Mouse (Mus musculus) liver, embryonic 14.5 days (tissue): ENCODE data around the gene Map4k5. TPM values are rescaled to one million over a fixed set of nuclear protein-coding genes. Genes with fewer than 3 reads are reported as not detected.

Experiments used
- ATAC-seq: fragments of 200-750 bp; cut with Nextera tagmentation; 2 replicates; pipeline ENCODE4 v1.8.0; 2017; ENCODE audit warnings: moderate number of reproducible peaks, mild to moderate bottlenecking, moderate library complexity; ENCODE audit not compliant: insufficient read depth
- DNase-seq, 3 experiments: peaks; one replicate each; pipeline ENCODE4 v3.0.0-alpha.2; 2012 to 2013; ENCODE audit warnings: low read depth in 3 of 3, low spot score in 3 of 3
- H3K27ac ChIP-seq: fragments of 300-500 bp; sonication (generic); 2 replicates; pipeline ENCODE4 v1.5.1; 2014; ENCODE audit warnings: moderate library complexity, mild to moderate bottlenecking, control low read depth, inconsistent platforms
- H3K27me3 ChIP-seq: fragments of 300-500 bp; sonication (generic); 2 replicates; pipeline ENCODE4 v1.6.1; 2014; ENCODE audit warnings: mild to moderate bottlenecking, low read length, moderate library complexity; ENCODE audit not compliant: control insufficient read depth, insufficient read depth
- H3K36me3 ChIP-seq: fragments of 300-500 bp; sonication (generic); replicated peaks from 2 replicates; pipeline ENCODE4 v1.6.1; 2014; ENCODE audit warnings: low read depth; ENCODE audit not compliant: control insufficient read depth, insufficient read depth
- H3K4me1 ChIP-seq, 2 experiments: fragments of 200-500 bp in 1 of 2; fragments of 300-500 bp in 1 of 2; sonication (generic) in 1 of 2; replicated peaks; 2 replicates each; pipeline ENCODE4 v1.6.1; 2012 to 2014; ENCODE audit warnings: antibody characterized with exemption in 1 of 2, inconsistent platforms in 1 of 2, low read length in 1 of 2; ENCODE audit not compliant: control insufficient read depth in 2 of 2, insufficient read depth in 2 of 2
- H3K4me2 ChIP-seq: fragments of 300-500 bp; sonication (generic); 2 replicates; pipeline ENCODE4 v1.6.1; 2014; ENCODE audit warnings: low read depth, mild to moderate bottlenecking, control low read depth, moderate library complexity
- H3K4me3 ChIP-seq, 2 experiments: fragments of 200-500 bp in 1 of 2; fragments of 300-500 bp in 1 of 2; sonication (generic) in 1 of 2; 2 replicates each; pipeline ENCODE4 v1.5.1; 2012 to 2014; ENCODE audit warnings: low read depth in 2 of 2, low read length in 2 of 2, mild to moderate bottlenecking in 2 of 2, control low read depth in 1 of 2, inconsistent platforms in 1 of 2, moderate library complexity in 1 of 2; ENCODE audit not compliant: insufficient read depth in 1 of 2
- H3K9ac ChIP-seq: fragments of 300-500 bp; sonication (generic); replicated peaks from 2 replicates; pipeline ENCODE4 v1.6.1; 2014; ENCODE audit warnings: mild to moderate bottlenecking, control low read depth, moderate library complexity
- H3K9me3 ChIP-seq: fragments of 300-500 bp; sonication (generic); 2 replicates; pipeline ENCODE4 v1.6.1; 2016; ENCODE audit warnings: low read length, mixed read lengths; ENCODE audit not compliant: control insufficient read depth
- CTCF ChIP-seq: IDR thresholded peaks from 2 replicates; pipeline ENCODE4 v1.5.1; 2016; ENCODE audit warnings: antibody characterized with exemption, low read depth, control low read depth
- EP300 ChIP-seq: IDR thresholded peaks from 2 replicates; pipeline ENCODE4 v1.6.1; 2016; ENCODE audit warnings: antibody characterized with exemption, low read depth
- WGBS: fragments of 180-500 bp; shearing (Covaris S2); extraction: QIAGEN DNeasy Blood & Tissue Kit; methylation state at CpG from one replicate; pipeline ENCODE4 v1.1.7; 2014; ENCODE audit not compliant: insufficient replicate concordance; 5-methylcytosine and 5-hydroxymethylcytosine counted together
- polyA plus RNA-seq, 2 experiments: library from polyadenylated mRNA; depleted of rRNA in 1 of 2; stranded (reverse) in 1 of 2; unstranded in 1 of 2; fragments of >200 nt; fragmentation: Nextera tagmentation in 1 of 2; extraction: Ambion mirVana in 1 of 2; gene quantifications; 2 replicates each; pipeline versions ENCODE4 v1.2.1 to v1.2.3; 2012 to 2014

Gene Map4k5
- polyA plus RNA-seq, 2 experiments, result 13.6 to 26.9 TPM

DNA sequence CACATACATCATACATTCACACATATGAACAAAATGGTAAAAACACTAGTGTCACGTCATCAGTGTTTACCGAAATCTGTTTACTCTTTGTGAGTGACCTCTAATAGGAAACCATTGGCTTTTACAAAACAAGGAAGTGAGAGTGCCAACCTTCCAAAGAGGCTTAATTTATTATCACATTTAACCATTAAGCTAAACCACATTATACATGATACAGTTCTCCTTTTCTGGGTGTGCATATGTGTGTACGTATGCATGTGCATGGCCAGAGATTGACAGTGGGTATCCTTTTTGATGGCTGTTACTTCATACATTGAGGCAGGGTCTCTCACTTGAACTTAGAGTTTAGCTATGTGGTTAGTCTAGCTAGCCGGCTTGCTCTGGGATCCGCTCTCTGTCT lies 21.4 kb downstream of the Map4k5 start:
- Histone ChIP-seq H3K36me3 (peaks cover 10% of the 10 kb centered on the region), H3K4me3 (no peak overlapping the region), H3K9ac (no peak overlapping the region), H3K27me3 (no peaks in the 10 kb centered on the region), H3K27ac (no peak overlapping the region), H3K4me2 (no peak overlapping the region), H3K9me3 (no peaks in the 10 kb centered on the region), H3K4me1 (no peaks in the 10 kb centered on the region)
- TF ChIP-seq EP300, result no peak
- no peak for TF ChIP-seq CTCF
- WGBS, result 90% methylated on average over 5 of the region's 5 CpGs
- DNase-seq (no peak), ATAC-seq (no peak)

DNA sequence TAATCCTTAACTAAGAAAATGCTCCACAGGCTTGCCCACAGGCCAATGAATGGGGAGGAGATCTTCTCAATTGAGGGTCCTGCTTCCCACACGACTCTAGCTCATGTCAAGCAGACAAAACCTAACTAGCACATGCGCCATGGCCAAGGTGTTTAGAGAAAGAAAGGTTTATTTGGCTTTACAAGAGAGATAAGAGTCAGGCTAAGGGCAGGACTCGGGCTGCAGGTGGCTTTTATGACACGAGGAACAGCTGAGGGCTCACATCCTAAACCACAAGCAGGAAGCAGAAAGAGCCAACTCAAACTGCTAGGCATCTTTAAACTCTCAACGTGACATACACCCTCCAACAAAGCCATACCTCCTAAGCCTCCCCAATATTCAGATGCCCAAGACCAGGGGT lies 25.7 kb downstream of the Map4k5 start:
- DNase-seq (no peak), ATAC-seq (no peak)
- H3K27ac ChIP-seq, result no peak overlapping the region
- H3K4me3 ChIP-seq, result no peak overlapping the region
- H3K27me3 ChIP-seq, result no peaks in the 10 kb centered on the region
- H3K4me2 ChIP-seq, result no peak overlapping the region
- H3K4me1 ChIP-seq, result peaks cover 0 to 6% of the 10 kb centered on the region in 2 experiments; a peak in 2 of 4 replicates
- H3K9me3 ChIP-seq, result no peaks in the 10 kb centered on the region
- peaks cover 14% of the 10 kb centered on the region for H3K36me3 ChIP-seq
- WGBS, result 35% methylated on average over 5 of the region's 5 CpGs
- TF ChIP-seq EP300, result no peak
- no peak for TF ChIP-seq CTCF
- H3K9ac ChIP-seq, result no peak overlapping the region

DNA sequence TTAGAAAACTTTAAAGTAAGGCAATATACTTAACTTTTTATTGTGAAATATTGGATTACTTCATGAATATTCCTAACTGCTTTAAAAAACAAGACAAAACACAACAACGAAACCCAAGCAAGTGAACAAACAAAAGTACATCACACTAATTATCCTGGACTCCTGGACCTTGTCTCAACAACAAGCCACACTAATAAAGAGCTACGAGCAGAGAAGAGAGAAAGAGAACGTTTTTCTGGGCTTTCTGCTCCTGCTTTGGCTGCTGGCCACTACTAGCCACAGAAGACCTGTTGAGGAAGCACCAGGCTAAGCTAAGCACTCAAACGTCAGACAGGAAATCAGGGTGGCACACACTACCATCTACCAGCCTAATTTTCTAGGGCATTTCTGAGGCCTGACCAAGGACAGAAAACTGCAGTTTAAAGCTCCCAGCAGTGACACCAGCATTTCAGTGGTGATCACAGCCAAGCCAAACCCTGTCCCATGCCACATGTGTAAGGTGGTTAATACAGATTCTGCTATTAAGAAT lies 28.8 kb downstream of the Map4k5 start:
- no peak for TF ChIP-seq EP300
- no peak for TF ChIP-seq CTCF
- DNase-seq (no peak), ATAC-seq (no peak)
- H3K4me1 ChIP-seq, result peaks cover 0 to 6% of the 10 kb centered on the region in 2 experiments; a peak in 2 of 4 replicates
- H3K27ac ChIP-seq, result no peak overlapping the region
- H3K9ac ChIP-seq, result no peak overlapping the region
- no peaks in the 10 kb centered on the region for H3K9me3 ChIP-seq
- 53% methylated on average over 4 of the region's 4 CpGs for WGBS
- no peaks in the 10 kb centered on the region for H3K27me3 ChIP-seq
- H3K36me3 ChIP-seq, result peaks cover 4% of the 10 kb centered on the region; the same call in 1 of the 2 replicates
- no peak overlapping the region for H3K4me3 ChIP-seq
- no peak overlapping the region for H3K4me2 ChIP-seq

DNA sequence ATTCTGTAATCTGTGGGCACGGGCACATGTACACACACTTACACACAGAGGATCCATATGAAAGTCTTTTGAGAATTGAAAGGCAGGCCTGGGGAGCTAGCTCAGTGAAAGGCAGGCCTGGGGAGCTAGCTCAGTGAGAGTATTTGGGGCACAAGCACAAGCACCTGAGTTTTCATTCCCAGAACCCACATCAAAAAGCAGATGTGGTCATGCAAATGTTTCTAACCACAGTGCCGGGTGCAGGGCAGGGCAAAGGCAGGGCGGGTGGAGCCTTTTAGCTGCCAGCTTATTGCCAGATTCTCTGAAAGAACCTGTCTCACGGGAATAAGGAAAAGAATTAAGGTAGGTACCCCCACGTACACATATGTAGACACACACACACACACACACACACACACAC lies 29.5 kb downstream of the Map4k5 start:
- 42% methylated on average over 5 of the region's 5 CpGs for WGBS
- H3K9ac ChIP-seq, result no peak overlapping the region
- no peak overlapping the region for H3K27ac ChIP-seq
- H3K9me3 ChIP-seq, result no peaks in the 10 kb centered on the region
- H3K4me1 ChIP-seq, result peaks cover 6 to 13% of the 10 kb centered on the region in 2 experiments
- peaks cover 4% of the 10 kb centered on the region; the same call in 1 of the 2 replicates for H3K36me3 ChIP-seq
- DNase-seq (no peak), ATAC-seq (no peak)
- no peak overlapping the region for H3K4me3 ChIP-seq
- H3K27me3 ChIP-seq, result no peaks in the 10 kb centered on the region
- no peak overlapping the region for H3K4me2 ChIP-seq
- TF ChIP-seq CTCF (no peak), EP300 (no peak)

DNA sequence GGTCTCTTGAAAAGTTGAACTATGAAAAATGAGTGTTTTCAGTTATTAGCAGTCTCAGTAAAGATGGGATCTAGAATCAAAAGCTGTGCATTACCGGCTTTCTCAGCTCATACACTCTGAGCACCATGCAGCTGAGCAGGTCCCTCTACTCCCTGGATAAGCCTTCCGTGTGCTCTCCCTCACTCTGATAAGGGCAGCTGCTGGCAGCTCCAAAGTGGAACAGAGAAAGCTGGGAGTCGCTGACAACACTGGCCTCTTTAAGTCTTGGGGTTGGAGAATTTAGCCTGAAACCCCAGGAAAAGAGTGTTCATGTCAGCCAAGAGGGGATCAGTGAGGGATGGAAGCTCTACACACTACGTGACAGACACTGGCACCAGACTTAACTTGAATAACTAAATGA lies 34.2 kb downstream of the Map4k5 start:
- peak overlapping the region; percentile 55 for H3K4me2 ChIP-seq
- DNase-seq (peak; percentile 45 to 61 (median 46)), ATAC-seq (peak; percentile 83)
- peak overlapping the region; percentile 35 for H3K9ac ChIP-seq
- peaks cover 10% of the 10 kb centered on the region for H3K36me3 ChIP-seq
- no peak overlapping the region for H3K4me3 ChIP-seq
- peak; percentile 63 for TF ChIP-seq EP300
- no peak for TF ChIP-seq CTCF
- H3K4me1 ChIP-seq, result peaks cover 24 to 26% of the 10 kb centered on the region in 2 experiments
- peak overlapping the region; percentile 66 for H3K27ac ChIP-seq
- 30% methylated on average over 4 of the region's 4 CpGs for WGBS
- no peaks in the 10 kb centered on the region for H3K9me3 ChIP-seq
- no peaks in the 10 kb centered on the region for H3K27me3 ChIP-seq
